Mouse (Mus musculus) liver, adult 10 weeks (tissue): Measurements from ENCODE around the gene Prss34. TPM values are rescaled to one million over a fixed set of nuclear protein-coding genes. Genes with fewer than 3 reads are reported as not detected.

Source experiments
- polyA plus RNA-seq: library from polyadenylated mRNA; stranded (reverse); fragments of 350-450 nt; fragmentation: Illumina TruSeq; extraction: RNeasy Lipid Tissue Mini Kit (QIAGEN cat#74804); gene quantifications from one replicate; pipeline ENCODE4 v1.2.3, GENCODE M21; 2014; ENCODE audit warnings: low read depth, low replicate concordance

Gene Prss34
- polyA plus RNA-seq = not detected

DNA sequence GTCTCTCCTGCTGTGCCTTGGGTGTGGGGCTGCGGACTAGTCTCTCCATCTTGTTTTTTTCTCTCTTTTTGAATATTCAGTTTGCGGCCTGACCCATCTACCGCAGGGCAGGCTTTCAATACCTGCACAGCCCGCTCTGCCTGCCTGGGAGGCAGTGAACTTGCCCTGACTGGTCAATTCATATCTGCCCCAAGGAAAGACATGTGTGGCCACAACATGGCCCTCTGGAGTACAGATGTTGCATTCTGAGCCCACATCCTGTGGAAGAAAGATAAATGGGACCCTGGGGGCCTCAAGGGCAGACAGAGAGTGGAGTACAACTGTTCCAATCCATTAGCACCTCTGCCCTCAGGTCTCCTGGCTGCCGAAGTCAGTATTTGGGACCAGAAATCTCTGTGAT is at the start of gene Prss34:
Prss34 (plus strand) TSS at position 301 of the 400 bp plus-strand sequence.

DNA sequence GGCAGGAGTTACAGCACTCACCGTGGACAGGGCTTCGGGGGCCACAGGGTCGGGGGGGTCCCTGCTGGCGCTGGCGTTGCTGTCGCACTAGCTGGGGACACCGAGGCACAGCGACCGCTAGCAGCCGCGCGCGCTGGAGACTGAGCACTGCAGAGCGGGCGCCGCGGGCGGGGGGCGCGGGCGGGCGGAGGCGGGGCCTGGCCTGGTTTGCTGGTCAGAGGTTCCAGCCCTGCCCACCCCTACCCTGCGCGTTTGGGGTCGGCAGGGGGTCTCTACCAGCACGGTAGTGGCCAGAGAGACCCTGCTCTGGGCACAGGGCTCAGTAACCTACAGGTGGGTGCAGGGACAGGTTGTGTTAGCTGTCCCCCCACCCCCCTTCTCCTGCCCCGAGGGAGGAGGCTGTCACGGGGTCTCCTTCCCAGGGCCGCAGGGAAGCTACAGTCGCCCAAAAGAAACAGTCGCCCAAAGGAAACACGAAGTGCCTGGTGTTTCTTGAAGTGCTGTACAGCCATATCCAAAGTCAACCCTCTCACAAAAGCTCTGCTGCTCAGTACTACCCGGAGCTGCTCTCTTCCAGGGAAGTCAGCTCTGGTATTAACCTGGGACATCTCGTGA is 41.9 kb upstream of the Prss34 start, which contains the start of gene Baiap3:
Baiap3 (minus strand) TSS at position 225 of the 615 bp plus-strand sequence.

DNA sequence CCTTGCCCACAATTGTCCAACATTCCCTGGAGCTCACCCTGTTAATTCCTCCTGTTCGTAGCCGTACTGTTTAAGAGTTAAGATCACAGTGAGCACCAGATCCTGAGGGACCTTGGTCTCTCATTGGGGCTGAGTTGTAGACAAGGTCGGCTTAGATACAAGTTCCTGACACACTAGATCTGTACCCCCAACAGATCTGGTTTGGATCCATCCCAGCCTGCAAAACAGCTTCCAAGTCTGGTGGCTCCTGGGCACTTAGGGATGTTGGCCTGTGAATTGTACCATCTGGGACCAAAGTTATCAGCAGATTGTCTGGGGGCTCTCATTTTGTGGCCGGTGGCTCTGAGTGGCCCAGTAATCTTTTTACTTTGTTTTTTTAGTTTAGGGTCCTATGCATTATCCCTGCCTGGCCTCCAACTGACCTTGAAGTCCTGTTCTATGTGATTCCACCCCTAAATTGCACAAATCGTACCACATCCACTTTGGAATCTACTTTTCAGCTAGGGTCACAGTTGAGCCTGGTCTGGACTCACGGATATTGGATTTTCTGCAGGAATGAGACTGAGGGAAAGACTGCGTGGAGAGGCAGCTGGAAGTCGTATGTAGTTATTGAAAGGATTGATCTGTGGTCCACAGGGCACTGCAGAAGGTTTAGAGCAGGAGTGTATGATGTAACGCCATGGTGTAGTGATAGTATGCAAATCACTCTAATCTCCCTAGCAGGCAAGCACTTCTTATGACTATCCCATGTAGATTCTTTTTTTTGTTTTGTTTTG is 23.4 kb upstream of the Prss34 start, which contains the start of gene Ube2i:
Ube2i (minus strand) TSS at position 52 of the 776 bp plus-strand sequence.

DNA sequence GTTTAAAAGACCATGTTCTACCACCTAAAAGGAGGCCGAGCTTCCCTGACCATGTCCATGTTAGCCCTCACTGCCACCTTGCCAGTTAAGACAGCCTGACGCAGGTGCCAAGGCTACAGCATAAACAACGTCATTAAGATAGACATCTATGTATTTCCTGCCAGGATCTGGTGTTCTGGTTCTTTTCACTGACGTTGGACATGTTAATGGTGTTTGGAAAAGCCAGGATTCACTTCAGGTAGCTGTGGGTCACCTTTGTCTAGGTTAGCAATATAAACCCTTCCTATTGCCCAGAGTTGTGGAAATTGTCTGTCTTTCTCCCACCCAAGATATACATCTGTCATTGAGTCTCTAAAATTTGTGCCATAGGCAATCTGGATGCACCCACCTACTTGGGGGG is 10.2 kb downstream of the Prss34 start, which contains the start of gene Prss28:
Prss28 (plus strand) TSS at position 301 of the 400 bp plus-strand sequence.

DNA sequence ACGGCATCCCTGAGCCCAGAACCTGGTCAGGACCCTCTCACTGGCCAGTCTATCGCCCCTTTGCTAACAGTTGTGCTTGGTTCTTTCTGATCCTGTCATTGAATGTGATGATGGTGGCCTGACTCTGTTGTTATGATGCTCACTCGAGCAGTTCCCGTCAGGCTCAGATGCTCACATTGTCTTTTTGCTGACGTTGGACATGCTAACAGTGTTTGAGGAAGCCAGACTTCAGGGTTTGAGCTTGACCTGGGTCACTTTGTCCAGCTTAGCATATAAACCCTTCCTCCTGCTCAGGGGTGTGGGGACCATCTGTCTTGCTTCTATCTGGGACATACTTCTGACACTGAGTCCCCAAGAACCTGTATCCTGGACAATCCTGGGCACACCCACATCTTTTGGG is 20.2 kb downstream of the Prss34 start, which contains the start of gene Prss29:
Prss29 (plus strand) TSS at position 301 of the 400 bp plus-strand sequence.

DNA sequence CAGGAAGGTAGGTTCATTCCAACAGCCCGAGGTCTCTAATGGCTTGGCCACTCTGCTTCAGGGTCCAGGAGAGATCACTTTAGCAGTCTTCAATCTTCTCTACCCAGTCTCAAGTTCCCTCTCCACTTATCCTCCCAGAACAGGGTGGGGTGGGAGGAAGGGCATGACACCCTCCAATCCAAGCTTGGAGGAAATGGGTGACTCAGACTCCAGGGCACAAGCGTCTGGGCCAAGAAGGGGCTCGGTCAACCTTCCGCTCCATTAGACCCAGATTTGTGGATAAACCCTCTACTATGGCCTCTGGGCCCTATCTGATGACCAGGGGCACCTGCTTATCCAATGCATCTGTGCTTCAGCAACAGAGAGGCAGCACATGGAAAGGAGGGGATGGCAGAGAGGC is 47.3 kb downstream of the Prss34 start, which contains the start of gene Tpsab1:
Tpsab1 (minus strand) TSS at position 101 of the 400 bp plus-strand sequence.

Other genes starting within 250 kb of the Prss34 start
- gene Tmem204, start 214.8 kb upstream of the Prss34 start, polyA plus RNA-seq = 4.9 TPM
- gene Telo2, start 182.4 kb upstream of the Prss34 start, polyA plus RNA-seq = 0.85 TPM
- not detected for gene Ptx4, start 177.6 kb upstream of the Prss34 start, polyA plus RNA-seq
- gene Clcn7, start 165.0 kb upstream of the Prss34 start, polyA plus RNA-seq = 4.5 TPM
- not detected for gene Ccdc154, start 135.9 kb upstream of the Prss34 start, polyA plus RNA-seq
- gene Gm38655, start 122.9 kb upstream of the Prss34 start, polyA plus RNA-seq = not detected
- gene BC003965, start 113.8 kb upstream of the Prss34 start, polyA plus RNA-seq = 10.1 TPM
- 14.5 TPM for gene Unkl, start 110.0 kb upstream of the Prss34 start, polyA plus RNA-seq
- gene Gnptg, start 58.3 kb upstream of the Prss34 start, polyA plus RNA-seq = 11.4 TPM
- 5.3 TPM for gene Tsr3, start 58.2 kb upstream of the Prss34 start, polyA plus RNA-seq
- not detected for gene Baiap3, start 42.0 kb upstream of the Prss34 start, polyA plus RNA-seq
- gene Ube2i, start 23.8 kb upstream of the Prss34 start, polyA plus RNA-seq = 89.5 TPM
- not detected for gene Prss28, start 10.3 kb downstream of the Prss34 start, polyA plus RNA-seq
- gene Prss29, start 20.3 kb downstream of the Prss34 start, polyA plus RNA-seq = not detected
- gene Tpsab1, start 47.2 kb downstream of the Prss34 start, polyA plus RNA-seq = not detected
- gene Tpsb2, start 67.9 kb downstream of the Prss34 start, polyA plus RNA-seq = not detected
- not detected for gene Tpsg1, start 70.9 kb downstream of the Prss34 start, polyA plus RNA-seq
- gene Cacna1h, start 135.4 kb downstream of the Prss34 start, polyA plus RNA-seq = not detected
- gene Tekt4, start 156.2 kb downstream of the Prss34 start, polyA plus RNA-seq = not detected
- not detected for gene Sstr5, start 198.9 kb downstream of the Prss34 start, polyA plus RNA-seq